Mouse (Mus musculus): ENCODE measurements around the gene Ophn1. TPM values are rescaled to one million over a fixed set of nuclear protein-coding genes. Genes with fewer than 3 reads are reported as not detected.

Gene Ophn1
- polyA plus RNA-seq, 1 experiment from 2014 or later: 6.7 TPM

DNA sequence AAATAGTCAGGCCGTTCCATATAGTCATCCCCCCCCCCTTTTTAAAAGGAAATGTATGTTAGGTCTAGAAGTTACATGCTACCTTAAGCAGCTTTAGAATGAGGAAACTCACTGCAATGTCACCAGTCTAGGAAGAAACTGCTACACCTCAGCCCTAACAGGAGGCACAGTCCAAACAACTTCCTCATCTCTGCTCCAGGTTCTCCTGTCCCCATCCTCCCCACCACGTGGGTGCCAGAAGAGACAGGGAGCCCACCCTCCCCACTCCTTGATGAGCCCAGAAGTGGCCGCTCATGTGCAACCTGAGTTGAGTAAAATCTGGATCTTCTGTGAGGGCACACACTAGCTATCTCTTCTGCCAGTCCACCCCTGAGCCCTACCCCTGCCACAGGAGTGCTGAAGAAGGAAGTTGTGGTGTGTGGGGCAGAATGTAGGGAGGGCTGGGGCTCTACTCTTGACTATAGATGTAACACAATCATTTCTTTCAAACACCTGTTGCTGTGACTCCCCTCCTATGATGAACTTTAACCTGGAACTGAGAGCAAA is 376.4 kb downstream of the Ophn1 start:
- Histone ChIP-seq H3K9ac (ENCODE audit: low read length) (no peak overlapping the region), H3K27me3 (ENCODE audit: control insufficient read depth, insufficient read depth, low read length) (no peaks in the 10 kb centered on the region), H3K36me3 (ENCODE audit: control insufficient read depth, insufficient read depth, low read length) (no peaks in the 10 kb centered on the region), H3K4me3 (ENCODE audit: low read depth, low read length) (no peak overlapping the region), H3K4me2 (replicated peaks; ENCODE audit: low read depth) (no peak overlapping the region), H3K4me1 (replicated peaks; ENCODE audit: control insufficient read depth, insufficient read depth) (no peaks in the 10 kb centered on the region), H3K9me3 (ENCODE audit: control insufficient read depth, low read length) (no peaks in the 10 kb centered on the region), H3K27ac (replicated peaks) (no peak overlapping the region)
- 71% methylated on average over 3 of the region's 3 CpGs for WGBS
- ATAC-seq (ENCODE audit: low FRiP score, low TSS enrichment): no peak
- DNase-seq (ENCODE audit: low spot score): no peak
- TF ChIP-seq CTCF (IDR thresholded peaks at IDR 0.05; ENCODE audit: low read depth): no peak
- TF ChIP-seq EP300 (optimal IDR thresholded peaks at IDR 0.05): no peak

Small RNA genes within 50 kb of the gene (microRNA-seq; reads per million reads assigned to microRNA genes)
- not detected for gene Gm27554

Other genes starting within 250 kb of the Ophn1 start
- gene Yipf6, start 45.3 kb upstream of the Ophn1 start, polyA plus RNA-seq (2015; fragmentation: Nextera tagmentation; extraction: Ambion mirVana): 31.1 and 32.4 TPM in 2 replicates
- 3.1 and 3.2 TPM in 2 replicates for gene Stard8, start 112.2 kb upstream of the Ophn1 start, polyA plus RNA-seq (2015; fragmentation: Nextera tagmentation; extraction: Ambion mirVana)
- 18.3 and 19.3 TPM in 2 replicates for gene Efnb1, start 245.1 kb upstream of the Ophn1 start, polyA plus RNA-seq (2015; fragmentation: Nextera tagmentation; extraction: Ambion mirVana)